In genomic region chr3:34021259-34021828, GRCm38 (mm10) we compare ENCODE assay signal across 8 mouse cellular contexts. TPM values are rescaled to one million over a fixed set of nuclear protein-coding genes. Genes with fewer than 3 reads are reported as not detected.
DNase-seq lines count a peak whose midpoint lies in the region; ATAC-seq and TF ChIP-seq lines count a peak whose summit lies in the region.

No protein-coding gene starts in this region.

- peak overlapping the region; percentile 81 for H3K4me2 ChIP-seq in forebrain, postnatal 0 days (ENCODE audit: low read depth)
- peak overlapping the region; percentile 88 for H3K4me2 ChIP-seq in liver, postnatal 0 days (ENCODE audit: low read depth, low read length)

- ATAC-seq in forebrain, postnatal 0 days = no peak
- no peak for ATAC-seq in liver, postnatal 0 days
- no peak for ATAC-seq in inflammation-experienced regulatory T-cells, adult 6 months

- peaks cover 64% of the 10 kb centered on the region for H3K79me2 ChIP-seq in C2C12 (ENCODE audit: control insufficient read depth, insufficient read depth)

- TF ChIP-seq CTCF in gastrocnemius, adult 2 months (IDR thresholded peaks at IDR 0.05) = no peak
- no peak for TF ChIP-seq CTCF in C2C12 (IDR thresholded peaks at IDR 0.05; ENCODE audit: control insufficient read depth, insufficient read depth, insufficient read length)
- no peak for TF ChIP-seq CTCF in forebrain, postnatal 0 days (IDR thresholded peaks at IDR 0.05; ENCODE audit: low read depth)
- TF ChIP-seq CTCF in liver, postnatal 0 days (IDR thresholded peaks at IDR 0.05; ENCODE audit: low read depth) = no peak

- H3K9ac ChIP-seq in forebrain, postnatal 0 days = 0 out of 2 replicates have a peak overlapping the region, but pooled peaks have one; percentile 96
- H3K9ac ChIP-seq in liver, postnatal 0 days (replicated peaks) = no peak overlapping the region; the same call in 1 of the 2 replicates

- H3K4me1 ChIP-seq in forebrain, postnatal 0 days (ENCODE audit: insufficient read depth) = peaks cover 8% of the 10 kb centered on the region; the same call in 1 of the 2 replicates
- peaks cover 14% of the 10 kb centered on the region for H3K4me1 ChIP-seq in liver, postnatal 0 days (ENCODE audit: insufficient read depth)

- H3ac ChIP-seq in C2C12 (ENCODE audit: control insufficient read depth, insufficient read length, low read depth) = no peak overlapping the region

- no peaks in the 10 kb centered on the region for H3K27me3 ChIP-seq in C2C12 (ENCODE audit: control insufficient read depth, insufficient read depth, insufficient read length)
- no peaks in the 10 kb centered on the region for H3K27me3 ChIP-seq in forebrain, postnatal 0 days (ENCODE audit: insufficient read depth, low read length)
- H3K27me3 ChIP-seq in liver, postnatal 0 days (ENCODE audit: insufficient read depth, low read length) = no peaks in the 10 kb centered on the region

- no peak for DNase-seq in gastrocnemius, adult 2 months
- no peak for DNase-seq in gastrocnemius, postnatal 36 days
- DNase-seq in forebrain, postnatal 0 days = no peak
- DNase-seq in liver, postnatal 0 days = no peak
- DNase-seq in thymus, postnatal 14 days = no peak
- no peak for DNase-seq in gastrocnemius, adult 18-20 months (ENCODE audit: low spot score)

- WGBS in forebrain, postnatal 0 days = 51% methylated on average over 4 of the region's 4 CpGs
- 39% methylated on average over 4 of the region's 4 CpGs for WGBS in liver, postnatal 0 days (ENCODE audit: insufficient replicate concordance)

- peak overlapping the region; percentile 100 for H3K27ac ChIP-seq in gastrocnemius, adult 2 months
- H3K27ac ChIP-seq in forebrain, postnatal 0 days (ENCODE audit: low read depth, low read length) = no peak overlapping the region
- H3K27ac ChIP-seq in liver, postnatal 0 days (ENCODE audit: low read depth) = no peak overlapping the region

- no peaks in the 10 kb centered on the region for H3K9me3 ChIP-seq in forebrain, postnatal 0 days (ENCODE audit: low read length)
- H3K9me3 ChIP-seq in liver, postnatal 0 days (ENCODE audit: low read length) = no peaks in the 10 kb centered on the region

- intact Hi-C loops in gastrocnemius, adult 2 months (cut with DNase I) = loop anchor here (2.0 kb wide), 1 partner anchor 15 kb away; no protein-coding TSS in a partner anchor
- intact Hi-C loops in gastrocnemius, postnatal 36 days (cut with DNase I) = no loop called here

- H3K36me3 ChIP-seq in C2C12 (ENCODE audit: control insufficient read depth, insufficient read depth) = peaks cover 17% of the 10 kb centered on the region
- no peaks in the 10 kb centered on the region for H3K36me3 ChIP-seq in forebrain, postnatal 0 days (ENCODE audit: insufficient read depth)
- H3K36me3 ChIP-seq in liver, postnatal 0 days (replicated peaks; ENCODE audit: insufficient read depth, low read length) = no peaks in the 10 kb centered on the region; the same call in 1 of the 2 replicates

- H3K4me3 ChIP-seq in gastrocnemius, adult 2 months = peak overlapping the region; percentile 98
- H3K4me3 ChIP-seq in C2C12 (ENCODE audit: insufficient read depth, poor library complexity, severe bottlenecking) = peak overlapping the region; percentile 72
- peak overlapping the region; percentile 93 for H3K4me3 ChIP-seq in forebrain, postnatal 0 days (ENCODE audit: low read depth, low read length)
- H3K4me3 ChIP-seq in liver, postnatal 0 days (ENCODE audit: low read depth, low read length) = peak overlapping the region; percentile 100

- no peak for TF ChIP-seq EP300 in liver, postnatal 0 days (IDR thresholded peaks at IDR 0.05; ENCODE audit: low read depth)

- peaks cover 58% of the 10 kb centered on the region for H3K79me3 ChIP-seq in C2C12 (ENCODE audit: low read depth)

TF ChIP-seq in C2C12, 6 proteins besides CTCF, POLR2A, EP300 and RAD21:
- TF ChIP-seq MAX (IDR thresholded peaks at IDR 0.05) (no peak), USF1 (IDR thresholded peaks at IDR 0.05; ENCODE audit: low read depth) (no peak), CEBPB (IDR thresholded peaks at IDR 0.05; ENCODE audit: low read depth) (no peak), MYOG (IDR thresholded peaks at IDR 0.05; ENCODE audit: control insufficient read depth, extremely low read depth, insufficient read length) (no peak), MYOD1 (IDR thresholded peaks at IDR 0.05; ENCODE audit: control insufficient read depth, insufficient read length, low read depth) (no peak), FOSL1 (IDR thresholded peaks at IDR 0.05; ENCODE audit: insufficient read depth, low read length, poor library complexity, severe bottlenecking) (no peak)

RNA-seq across cellular contexts. Expression of gene Fxr1, which starts 1.6 kb away (rescaled TPM):
- 100 to 1,000 TPM; 397 to 430 TPM for total RNA-seq in gastrocnemius, adult 2 months (2021)
- 100 to 1,000 TPM; 394 to 435 TPM for total RNA-seq in gastrocnemius, postnatal 36 days (2021)
- polyA plus RNA-seq in C2C12 (2012; fragmentation: generic; extraction: Trizol) = 33.9 TPM
- total RNA-seq in forebrain, postnatal 0 days (2014; rRNA removed) = 72.5 and 79.5 TPM in 2 replicates
- polyA plus RNA-seq in forebrain, postnatal 0 days (2015; fragmentation: Nextera tagmentation; extraction: Ambion mirVana) = 24.6 and 27.3 TPM in 2 replicates
- polyA plus RNA-seq in liver, postnatal 0 days (2015; fragmentation: Nextera tagmentation; extraction: Ambion mirVana) = 20.7 and 22.2 TPM in 2 replicates
- polyA plus RNA-seq in inflammation-experienced regulatory T-cells, adult 6 months (2017; shearing (Covaris generic)) = 10 to 100 TPM; 47.5 to 57.9 (median 52.9) TPM
- total RNA-seq in gastrocnemius, adult 18-20 months (2021) = 100 to 1,000 TPM; 398 to 412 TPM

RNA-seq across cellular contexts. Expression of gene Dnajc19, which starts 59.8 kb away (rescaled TPM):
- total RNA-seq in gastrocnemius, adult 2 months (2021) = 100 to 1,000 TPM; 136 to 139 TPM
- 100 to 1,000 TPM; 105 to 127 TPM for total RNA-seq in gastrocnemius, postnatal 36 days (2021)
- polyA plus RNA-seq in C2C12 (2012; fragmentation: generic; extraction: Trizol) = 76.1 TPM
- 80.2 and 113 TPM in 2 replicates for total RNA-seq in forebrain, postnatal 0 days (2014; rRNA removed)
- 178 and 232 TPM in 2 replicates for polyA plus RNA-seq in forebrain, postnatal 0 days (2015; fragmentation: Nextera tagmentation; extraction: Ambion mirVana)
- 223 and 224 TPM in 2 replicates for polyA plus RNA-seq in liver, postnatal 0 days (2015; fragmentation: Nextera tagmentation; extraction: Ambion mirVana)
- 100 to 1,000 TPM; 126 to 168 (median 147) TPM for polyA plus RNA-seq in inflammation-experienced regulatory T-cells, adult 6 months (2017; shearing (Covaris generic))
- 100 to 1,000 TPM; 141 to 146 TPM for total RNA-seq in gastrocnemius, adult 18-20 months (2021)
